Mouse (Mus musculus) adrenal gland (tissue): ENCODE measurements around the gene Trio.

Experiments used
- intact Hi-C: fragments of 180-260 bp; cut with DNase I; formaldehyde crosslinking; loops from one replicate; pipeline ENCODE4 v1.15.1; 2025

Trio gene

DNA sequence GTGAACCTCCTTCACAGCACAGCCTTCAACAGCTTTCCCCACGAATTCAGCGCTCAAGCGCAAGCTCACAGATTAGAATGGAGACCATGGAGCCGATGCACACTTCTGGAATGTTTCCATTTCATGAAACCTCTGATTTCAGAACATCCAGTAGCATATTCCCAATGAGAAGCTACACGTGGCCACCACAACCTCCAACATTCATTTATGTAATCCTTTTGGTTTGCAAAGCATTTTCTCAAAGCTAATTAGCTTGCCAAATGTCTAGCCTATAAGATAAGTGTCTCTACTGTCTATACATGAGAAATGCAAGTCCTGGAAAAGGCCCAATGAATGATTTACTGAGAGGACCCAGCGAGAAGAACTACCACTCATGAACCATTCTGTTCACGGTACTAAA, 74.5 kb downstream of the Trio start:
- intact Hi-C loops: no loop called here

DNA sequence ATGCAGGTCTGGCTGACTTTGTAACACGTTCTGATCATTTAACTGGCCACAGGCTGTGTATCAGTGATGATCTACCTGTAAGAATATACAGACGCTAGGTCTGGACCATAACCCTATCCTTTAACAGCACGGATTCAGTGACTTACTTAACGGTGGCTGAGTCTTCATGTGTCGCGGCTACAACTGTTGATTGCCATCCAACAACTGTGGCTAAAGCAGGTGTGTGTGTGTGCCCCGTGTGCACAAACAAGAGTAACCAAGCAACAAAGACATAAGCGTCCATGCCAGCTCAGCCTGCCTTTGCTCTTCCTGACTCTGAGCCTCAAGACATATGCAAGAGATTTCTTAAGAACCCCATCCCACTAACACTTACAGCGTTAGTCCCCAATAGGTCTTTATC, 76.5 kb downstream of the Trio start:
- intact Hi-C loops: no loop called here

GRCm38 (mm10) chr15:27947880-27948279, 77.8 kb downstream of the Trio start:
- intact Hi-C loops: no loop called here

GRCm38 (mm10) chr15:27945570-27945969, 80.1 kb downstream of the Trio start:
- intact Hi-C loops: no loop called here

GRCm38 (mm10) chr15:27944898-27945297, 80.8 kb downstream of the Trio start:
- intact Hi-C loops: no loop called here

GRCm38 (mm10) chr15:27943486-27944195, 82.0 kb downstream of the Trio start:
- intact Hi-C loops: no loop called here

DNA sequence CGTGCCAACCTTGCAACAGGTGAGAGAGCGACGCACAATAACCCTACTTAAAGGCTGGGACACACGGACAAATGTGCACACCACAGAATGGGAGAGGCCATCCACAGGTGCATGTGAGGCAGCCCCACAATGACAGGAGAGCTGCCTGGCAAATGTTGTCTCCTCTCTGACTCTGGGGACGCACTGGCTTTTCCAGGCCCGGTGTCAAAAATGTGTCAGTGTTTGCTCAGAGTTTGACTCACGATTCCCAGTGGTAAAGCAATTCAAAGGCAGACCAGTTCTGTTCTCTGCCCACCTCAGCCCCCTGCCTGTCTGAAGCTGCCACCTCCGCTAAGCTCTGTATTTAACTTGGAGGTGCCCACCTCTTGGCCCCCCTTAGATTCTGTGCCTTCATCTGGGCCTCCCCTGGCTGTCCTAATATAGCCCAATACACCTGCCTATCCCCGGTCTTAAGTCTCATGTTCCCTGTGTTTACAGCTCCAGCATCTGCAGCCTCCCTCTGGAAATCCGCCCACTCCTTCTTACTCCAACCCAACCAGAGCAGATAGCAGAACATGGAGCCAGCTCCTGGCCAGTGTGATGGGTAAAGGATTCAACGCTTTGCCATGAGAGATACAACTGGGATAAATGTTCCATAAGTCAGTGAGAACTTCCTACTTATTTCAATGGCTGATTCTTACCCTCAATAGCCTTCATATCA, 83.3 kb downstream of the Trio start:
- intact Hi-C loops: no loop called here

DNA sequence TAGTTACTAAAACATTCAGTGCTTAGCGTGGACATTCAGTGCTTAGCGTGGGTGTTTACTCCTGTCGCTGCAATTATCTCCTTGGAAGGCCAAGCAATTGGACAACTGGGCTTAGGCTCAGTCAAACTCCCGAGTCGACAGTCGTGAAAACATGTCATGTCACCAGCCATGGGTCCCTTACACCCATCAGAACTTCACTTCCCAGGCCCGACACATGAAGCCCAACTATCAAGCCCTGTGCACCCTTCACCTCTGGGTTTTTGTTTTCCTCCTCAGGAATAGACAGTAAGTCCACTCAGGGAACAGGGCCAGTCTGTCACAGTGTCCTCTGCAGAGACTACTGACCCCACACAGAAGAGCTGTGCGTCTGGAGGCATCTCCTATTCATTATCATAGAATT, 84.2 kb downstream of the Trio start:
- intact Hi-C loops: no loop called here

DNA sequence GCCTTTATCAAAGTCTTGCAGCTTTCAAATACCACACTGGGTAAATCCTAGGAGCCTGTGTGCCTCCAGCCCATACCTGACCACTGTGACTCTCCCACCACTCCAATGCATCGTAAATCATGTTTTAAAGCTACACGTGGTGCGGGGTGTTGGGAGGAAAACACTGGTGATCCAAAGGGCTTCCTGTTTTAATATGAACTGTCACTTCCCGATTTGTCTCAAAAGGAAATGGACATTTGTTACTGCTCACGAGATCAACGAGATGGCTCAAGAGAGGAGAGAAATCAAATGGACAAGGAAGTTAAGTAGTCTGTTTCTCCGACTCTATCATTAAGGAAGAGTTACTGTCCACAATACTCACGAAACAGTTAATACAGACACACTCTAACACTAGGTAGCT, 84.6 kb downstream of the Trio start:
- intact Hi-C loops: no loop called here

DNA sequence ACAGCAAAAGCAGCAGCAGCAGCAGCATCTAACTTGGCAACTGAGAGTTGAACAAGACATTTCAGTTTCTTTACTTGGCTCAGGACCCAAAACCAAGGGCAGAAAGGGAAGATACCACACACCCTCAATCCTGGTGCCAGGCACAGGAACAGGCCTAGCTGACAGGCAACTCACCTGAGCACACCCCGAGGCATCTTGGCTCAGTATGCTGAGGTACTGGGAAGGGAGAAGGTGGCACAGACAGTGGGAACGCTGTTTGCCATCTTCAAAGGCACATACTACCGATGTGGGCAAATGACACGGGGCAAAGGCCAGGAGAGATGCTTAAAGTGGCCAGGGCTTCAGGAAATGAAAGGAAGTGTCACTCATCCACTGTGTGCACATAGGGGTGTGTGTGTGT, 85.6 kb downstream of the Trio start:
- intact Hi-C loops: no loop called here

DNA sequence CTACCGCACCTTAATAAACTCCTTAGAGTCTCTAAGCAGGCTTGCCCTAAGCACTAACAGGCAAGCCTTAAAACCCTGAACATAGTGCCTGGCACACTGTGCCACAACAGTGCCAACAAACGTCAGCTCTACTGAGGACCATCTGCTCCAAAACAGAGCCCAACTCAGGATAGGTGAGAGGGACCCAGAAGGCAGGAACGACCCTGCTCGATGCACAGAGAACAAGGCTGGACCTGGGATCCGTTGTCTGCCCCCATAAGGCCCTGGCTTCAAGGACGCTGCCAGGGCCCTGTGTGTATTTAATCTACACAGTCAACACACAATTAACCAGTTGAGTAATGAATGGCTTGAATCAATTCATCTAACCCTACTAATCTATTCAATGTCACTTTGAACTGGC, 86.8 kb downstream of the Trio start:
- intact Hi-C loops: no loop called here

DNA sequence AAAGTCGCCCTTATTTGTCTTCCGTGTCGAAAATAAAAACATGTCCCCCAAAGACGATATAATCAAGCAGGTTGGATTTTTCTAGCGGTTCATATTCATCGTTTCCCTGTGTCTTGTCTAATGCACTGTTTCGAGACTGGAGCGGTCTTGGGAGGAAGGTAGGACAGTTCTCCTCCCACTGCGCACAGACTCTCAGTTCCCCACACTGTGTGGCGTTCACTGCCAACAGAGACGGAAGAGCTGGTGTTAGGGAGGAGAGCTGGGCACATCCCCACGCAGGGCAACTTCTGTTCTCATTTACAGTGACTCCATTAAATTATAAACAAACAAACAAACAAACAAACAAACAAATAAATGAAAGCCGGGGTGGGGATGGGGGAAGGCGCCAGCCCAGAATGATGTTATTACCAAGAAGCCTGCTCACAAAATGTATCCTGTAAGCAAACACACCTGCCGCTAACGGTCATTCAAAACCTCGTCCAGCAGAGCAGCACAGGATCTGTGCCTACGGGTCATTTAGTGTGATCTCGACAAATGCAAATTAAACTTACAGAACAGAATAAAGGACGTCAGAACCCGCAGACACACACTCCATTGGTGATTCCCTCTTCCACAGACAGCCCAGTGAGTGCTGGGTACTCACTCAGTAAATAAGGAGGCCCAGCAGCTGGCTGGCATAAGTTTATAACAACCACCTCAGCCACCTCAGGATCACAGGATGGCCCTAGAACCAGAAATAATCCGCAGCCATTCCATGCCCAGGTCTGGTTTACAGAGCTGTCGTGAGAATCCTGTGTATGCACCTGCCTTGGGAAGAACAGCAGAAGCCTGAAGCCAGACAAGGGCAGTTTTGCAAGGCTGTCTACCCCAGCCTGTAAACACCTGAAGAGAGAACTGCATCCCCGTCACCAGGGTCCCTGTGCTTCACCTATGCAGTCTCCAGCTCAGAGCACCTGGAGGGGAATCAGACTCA, 87.5 kb downstream of the Trio start:
- intact Hi-C loops: no loop called here

DNA sequence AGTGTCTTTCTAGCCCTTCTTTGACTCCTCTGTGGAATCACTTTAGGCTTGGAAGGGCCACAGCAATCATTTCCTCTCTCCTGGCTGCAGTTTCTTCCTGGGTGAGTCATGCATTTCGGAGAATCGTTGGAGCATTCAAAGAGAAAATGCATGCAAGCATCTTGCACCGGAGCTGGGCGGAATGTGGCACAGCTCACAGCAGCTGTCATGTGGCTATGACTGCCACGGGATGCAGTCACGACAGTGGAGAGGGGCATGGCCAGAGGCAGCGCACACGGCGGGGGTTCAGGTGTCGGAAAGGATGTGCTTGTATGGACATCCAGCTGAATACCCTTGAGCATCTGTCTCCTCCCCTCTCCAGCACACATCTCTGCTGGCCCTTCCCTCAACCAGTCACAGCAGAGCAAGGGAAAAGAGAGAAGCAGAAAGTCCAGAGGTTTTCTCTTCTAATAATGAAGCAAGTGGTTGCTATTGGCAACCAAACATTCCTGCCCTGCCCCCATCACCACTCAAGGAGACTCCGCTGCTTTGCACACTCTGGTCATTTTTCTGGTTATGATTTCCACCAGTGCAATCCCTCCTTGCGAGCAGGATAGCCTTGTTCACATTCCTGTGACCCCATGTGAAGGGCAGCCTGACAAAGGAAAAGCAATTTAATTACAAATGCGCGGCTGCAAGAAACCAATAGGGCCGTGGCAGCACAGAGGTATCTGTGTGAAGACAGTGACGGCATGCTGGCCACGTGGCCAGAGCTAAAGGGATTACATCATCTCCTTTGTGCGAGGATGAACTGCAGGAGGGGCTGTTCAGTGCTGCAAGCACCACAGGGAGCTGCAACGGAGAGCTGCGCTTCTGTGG, 88.4 kb downstream of the Trio start:
- intact Hi-C loops: no loop called here

DNA sequence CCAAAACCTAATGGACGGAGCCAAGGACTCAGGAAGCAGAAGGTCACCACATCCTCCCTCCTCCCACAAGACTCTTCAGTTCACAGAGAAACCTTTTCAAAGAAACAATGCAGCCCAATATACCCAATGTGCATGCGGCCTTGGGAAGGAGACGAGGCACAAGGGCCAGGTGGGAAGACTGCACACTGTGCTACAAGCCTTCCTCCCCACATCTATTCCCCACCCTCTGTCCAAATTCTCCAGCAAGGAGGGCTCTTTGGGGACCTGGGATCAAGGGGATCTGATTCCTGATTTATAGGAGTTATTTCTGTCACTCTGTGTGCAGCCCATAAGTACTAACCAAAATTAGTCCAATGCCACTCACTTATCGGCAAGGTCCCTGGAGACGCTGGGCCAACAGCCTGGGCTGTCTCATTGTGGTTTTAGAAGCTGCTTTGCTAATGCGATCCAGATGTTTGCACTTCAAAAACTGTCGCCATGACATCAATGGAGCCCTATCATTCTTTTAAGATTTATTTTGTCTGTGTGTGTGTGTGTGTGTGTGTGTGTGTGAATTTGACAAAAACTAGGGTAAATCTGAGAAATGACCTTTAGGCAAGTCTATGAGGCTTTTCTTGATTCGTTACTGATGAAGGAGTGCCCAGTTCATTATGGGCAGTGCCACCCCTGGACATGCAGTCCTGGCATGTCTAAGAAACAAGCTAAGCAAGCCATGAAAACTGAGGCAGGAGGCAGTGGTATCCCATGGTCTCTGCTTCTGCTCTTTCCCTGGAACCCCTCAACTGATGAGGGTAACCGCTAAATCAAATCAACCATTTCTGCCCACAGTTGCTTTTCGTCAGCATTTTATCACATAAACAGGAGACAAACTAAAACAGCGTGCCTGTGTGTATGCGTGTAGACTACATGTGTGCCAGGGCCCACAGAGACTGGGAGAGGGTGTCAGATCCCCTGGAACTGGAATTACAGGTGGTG, 89.6 kb downstream of the Trio start:
- intact Hi-C loops: no loop called here

DNA sequence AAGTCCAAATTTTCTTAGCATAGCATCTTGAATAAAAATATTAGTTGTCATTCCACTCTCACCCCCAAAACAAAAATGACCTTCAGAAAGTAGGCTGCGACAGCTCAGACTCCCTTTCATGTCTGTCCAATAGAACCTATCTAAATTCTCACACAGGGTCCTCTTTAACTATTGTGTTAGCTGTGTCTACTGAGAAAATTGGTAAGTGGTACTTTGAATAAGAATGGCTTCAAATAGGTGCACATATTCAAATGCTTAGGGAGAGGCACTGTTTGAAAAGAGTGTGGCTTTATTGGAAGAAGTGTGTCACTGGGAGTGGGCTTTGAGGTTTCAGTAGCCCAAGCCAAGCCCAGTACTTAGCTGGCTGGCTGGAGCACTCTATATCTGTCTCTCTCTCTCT, 92.4 kb downstream of the Trio start:
- intact Hi-C loops: no loop called here

GRCm38 (mm10) chr15:27931891-27932290, 93.8 kb downstream of the Trio start:
- intact Hi-C loops: no loop called here

DNA sequence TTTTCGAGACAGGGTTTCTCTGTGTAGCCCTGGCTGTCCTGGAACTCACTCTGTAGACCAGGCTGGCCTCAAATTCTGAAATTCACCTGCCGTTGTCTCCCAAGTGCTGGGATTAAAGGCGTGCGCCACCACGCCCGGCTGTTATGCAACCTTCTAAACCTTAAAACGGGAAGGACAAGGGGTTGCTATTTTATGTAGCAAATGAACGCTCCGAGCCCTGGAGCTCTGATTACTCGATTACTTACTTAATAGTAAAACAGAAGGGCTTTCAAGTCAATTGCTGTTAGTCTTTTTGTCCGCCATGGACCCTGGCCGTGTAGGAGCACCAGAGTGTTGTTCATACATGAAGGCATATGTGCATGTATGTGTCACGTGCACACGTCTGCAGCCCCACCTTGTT, 94.2 kb downstream of the Trio start:
- intact Hi-C loops: no loop called here

GRCm38 (mm10) chr15:27927614-27928013, 98.0 kb downstream of the Trio start:
- intact Hi-C loops: loop anchor here (5.0 kb wide), 1 partner anchor 55 kb away; no protein-coding TSS in a partner anchor

GRCm38 (mm10) chr15:27926941-27927340, 98.7 kb downstream of the Trio start:
- intact Hi-C loops: loop anchor here (5.0 kb wide), 1 partner anchor 55 kb away; no protein-coding TSS in a partner anchor

DNA sequence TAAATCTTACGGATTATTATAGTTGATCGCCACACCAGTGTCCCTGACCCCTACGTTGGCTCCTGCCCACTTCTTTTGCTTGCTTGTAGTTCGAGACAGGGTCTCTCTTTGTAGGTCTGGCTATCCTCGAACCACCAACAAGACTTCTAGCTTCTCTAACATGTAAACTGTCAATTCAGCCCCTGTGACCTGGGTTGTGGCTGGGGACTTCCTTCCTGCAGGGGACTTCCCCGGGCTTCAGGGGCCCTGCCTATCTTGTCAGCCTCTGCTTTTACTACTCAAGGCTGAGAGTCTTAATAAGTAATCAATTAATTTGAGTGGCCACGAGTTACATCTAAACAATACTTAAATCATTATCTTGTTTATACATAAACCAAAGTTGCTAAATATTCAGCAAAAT, 99.2 kb downstream of the Trio start:
- intact Hi-C loops: loop anchor here (5.0 kb wide), 1 partner anchor 56 kb away; no protein-coding TSS in a partner anchor
